Mouse (Mus musculus) retina, postnatal 1 day (tissue): ENCODE measurements around the gene Cxcr3.

Experiments used
- DNase-seq: peaks from one replicate; pipeline ENCODE4 v3.0.0-alpha.2; 2012

Gene Cxcr3

DNA sequence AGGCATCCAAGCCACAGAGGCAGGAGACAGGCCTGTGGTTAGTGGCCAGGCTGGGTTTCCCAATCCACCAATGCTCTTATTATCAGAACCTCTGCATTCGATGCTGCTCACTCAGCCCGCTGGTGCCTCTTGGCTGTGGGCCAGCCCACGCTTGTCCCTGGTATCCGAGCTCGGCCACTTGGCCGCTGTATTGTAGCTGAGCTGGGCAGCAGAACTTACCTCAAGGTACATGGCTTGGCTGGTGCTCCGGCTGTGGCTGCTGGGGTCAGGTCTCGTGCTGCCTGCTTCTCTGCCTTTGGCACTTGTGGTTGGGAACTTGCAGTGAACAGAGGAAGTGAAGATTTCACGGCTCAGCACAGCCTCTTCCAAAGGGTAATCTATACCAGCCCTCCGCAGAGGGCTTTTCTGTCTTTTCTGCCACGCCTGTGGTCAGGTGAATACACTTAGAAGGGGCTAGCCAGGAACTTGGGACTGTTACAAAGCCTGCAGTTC, at the start of gene Cxcr3:
Gene Cxcr3, minus strand, starts transcription at position 442 of the 492 bp plus-strand sequence.
- DNase-seq: no peak

DNA sequence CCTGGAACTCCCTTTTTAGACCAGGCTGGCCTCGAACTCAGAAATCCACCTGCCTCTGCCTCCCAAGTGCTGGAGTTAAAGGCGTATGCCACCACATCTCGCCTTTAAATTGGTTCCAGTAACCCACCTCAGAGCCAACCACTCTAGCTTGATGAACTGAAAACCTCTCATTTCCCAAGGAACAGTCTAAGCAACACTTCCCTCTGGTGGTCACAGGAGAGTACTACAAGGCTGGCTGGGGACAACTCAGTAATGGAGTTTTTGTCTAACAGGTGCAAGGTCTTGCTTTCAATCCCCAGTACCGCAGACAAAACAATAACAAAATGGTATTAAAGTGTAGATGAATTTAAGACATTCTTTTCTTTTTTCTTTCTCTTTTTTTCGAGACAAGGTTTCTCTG, 38.0 kb upstream of the Cxcr3 start:
- peak; percentile 68 for DNase-seq

DNA sequence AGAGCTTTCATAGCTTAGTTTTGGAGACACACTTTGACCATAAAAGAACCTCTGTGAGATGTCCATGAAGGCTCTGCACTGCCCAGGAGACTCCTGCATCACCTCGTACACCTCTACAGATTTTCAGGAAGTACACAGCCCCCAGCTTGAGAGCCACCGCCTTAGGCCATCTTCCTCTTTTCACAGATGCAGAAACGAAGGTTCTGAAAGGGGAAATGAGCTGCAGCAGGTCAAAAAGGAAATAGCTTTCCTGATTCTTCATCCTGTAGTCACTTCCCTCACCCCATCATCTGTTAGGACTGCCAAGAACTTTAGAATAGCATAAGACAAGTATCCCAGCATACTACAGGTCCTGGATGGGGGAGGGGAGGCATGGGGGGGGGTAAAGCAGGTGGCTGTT, 36.2 kb upstream of the Cxcr3 start:
- no peak for DNase-seq

DNA sequence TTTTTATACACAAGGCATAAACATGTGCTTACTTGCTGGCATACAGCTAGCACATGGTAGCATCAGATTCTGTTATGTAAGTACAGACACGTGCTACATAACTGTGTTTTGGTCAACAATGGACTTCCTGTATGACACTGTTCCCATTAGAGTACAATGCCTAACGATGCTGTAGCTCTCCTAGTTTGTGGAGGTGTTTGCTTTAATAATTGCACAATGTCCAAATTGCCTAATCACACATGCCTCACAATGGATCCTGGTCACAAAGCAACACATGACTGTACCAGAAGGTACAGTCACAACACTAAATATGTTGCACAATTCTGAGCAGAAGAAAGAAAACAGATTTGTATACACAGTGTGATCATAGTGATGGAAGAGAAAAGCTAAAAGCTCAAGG, 35.4 kb upstream of the Cxcr3 start:
- DNase-seq: no peak

DNA sequence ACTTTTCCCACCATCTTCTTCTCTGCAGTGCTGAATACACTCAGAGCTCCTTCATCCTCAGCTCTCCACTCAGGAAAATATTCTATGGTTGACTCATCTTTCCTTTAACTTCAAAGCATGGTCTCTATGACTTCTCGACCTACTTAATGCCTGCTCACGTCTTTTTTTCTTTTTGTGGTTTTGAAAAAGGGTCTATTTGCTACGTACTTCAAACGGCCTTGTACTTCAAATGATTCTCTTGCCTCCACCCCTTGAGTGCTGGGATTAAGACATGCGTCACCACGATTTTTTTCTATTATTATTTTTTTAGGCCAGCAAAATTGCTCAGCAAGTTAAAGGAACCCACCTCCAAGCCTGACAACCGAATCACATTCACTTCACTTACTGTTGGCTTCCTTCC, 33.2 kb upstream of the Cxcr3 start:
- DNase-seq: no peak

DNA sequence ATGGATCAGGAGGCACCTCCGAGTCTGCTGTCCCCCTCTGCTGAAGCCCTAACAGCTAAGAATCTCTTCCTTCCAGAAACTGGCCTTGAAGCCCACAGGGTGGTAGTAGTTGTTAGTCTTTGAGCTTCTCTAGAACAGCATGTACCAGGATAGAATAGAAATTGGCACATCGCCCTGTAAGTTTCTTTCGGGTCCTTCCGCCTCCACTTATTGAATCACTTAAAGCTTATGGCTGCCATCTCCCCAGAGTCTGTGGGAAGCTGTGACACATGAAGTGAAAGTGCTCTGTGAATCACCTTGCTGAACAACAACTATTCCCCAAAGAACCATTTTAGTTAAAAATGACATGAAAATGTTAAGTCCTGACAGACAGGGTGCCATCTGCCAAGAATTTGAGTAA, 31.0 kb upstream of the Cxcr3 start:
- DNase-seq: no peak

DNA sequence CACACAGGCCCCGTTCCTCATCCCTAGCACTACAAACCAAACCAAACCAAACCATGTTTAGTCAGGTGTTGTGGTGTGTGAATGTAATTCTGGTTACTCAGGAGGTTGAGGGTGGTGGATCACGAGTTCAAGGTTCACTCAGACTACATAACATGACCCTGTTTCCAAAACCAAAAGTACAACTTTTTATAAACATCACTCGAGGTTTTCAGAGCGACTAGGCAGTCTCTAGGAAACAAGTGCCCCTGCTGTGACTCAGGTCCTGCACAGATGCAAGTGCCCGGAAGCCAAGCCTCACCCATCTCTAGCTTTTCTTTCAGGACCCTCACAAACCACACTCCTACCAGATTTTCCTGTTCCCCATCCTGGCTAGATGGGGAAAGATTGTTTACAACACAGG, 30.6 kb upstream of the Cxcr3 start:
- no peak for DNase-seq

DNA sequence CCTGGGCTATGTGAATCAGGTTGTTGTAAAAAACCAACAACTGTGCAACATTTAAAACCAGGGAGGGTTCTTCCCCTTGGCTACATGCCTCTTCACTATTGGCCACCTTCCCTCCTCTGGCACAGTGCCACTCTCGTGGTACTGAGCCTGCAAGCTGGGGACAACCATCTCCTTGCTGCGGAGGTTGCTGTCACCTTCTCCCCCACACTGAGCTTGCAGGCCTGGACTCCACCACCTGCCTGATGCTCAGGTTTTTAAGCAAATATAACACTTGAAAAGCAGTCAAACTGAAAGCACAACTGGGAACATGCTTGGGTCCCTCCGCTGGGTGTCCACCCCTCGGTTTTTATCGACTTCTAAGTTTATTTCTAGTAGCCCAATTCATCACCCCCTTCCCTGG, 20.4 kb upstream of the Cxcr3 start:
- no peak for DNase-seq

DNA sequence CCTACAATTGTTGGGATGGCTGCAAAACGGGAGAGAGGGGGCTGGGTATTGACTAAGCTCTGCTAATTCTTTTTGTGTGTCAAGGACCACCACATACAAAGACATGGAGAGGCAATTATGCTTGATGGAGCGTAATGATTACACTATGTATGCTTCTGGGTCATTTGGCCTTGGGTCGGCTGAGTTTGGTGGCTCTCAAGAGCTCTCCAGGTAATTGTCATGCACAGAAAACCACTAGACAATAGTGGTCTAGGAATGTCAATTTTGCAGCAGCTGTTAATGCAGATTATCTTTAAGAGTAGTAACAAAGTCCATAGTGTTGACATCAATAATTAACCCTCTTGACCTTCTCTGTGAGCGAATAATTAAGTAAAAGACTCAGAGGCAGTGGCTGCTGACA, 16.1 kb upstream of the Cxcr3 start:
- DNase-seq: peak; percentile 55

DNA sequence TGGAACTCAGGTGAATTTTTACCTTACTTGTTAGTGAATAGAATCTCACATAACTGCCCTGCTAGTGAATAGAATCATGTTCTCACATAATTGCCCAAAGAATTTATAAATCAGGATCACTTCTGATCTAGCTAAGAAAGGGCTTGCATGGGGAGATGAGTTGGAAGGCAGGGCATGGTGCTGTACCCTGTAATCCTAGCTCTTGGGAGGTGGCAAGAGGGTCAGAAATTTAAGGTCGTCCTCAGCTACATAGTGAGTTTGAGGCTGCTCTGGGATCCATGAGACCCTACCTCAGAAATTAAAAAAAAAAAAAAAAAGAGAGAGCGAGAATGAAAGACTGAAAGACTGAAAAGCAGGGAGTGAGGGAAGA, 7.0 kb upstream of the Cxcr3 start:
- no peak for DNase-seq

DNA sequence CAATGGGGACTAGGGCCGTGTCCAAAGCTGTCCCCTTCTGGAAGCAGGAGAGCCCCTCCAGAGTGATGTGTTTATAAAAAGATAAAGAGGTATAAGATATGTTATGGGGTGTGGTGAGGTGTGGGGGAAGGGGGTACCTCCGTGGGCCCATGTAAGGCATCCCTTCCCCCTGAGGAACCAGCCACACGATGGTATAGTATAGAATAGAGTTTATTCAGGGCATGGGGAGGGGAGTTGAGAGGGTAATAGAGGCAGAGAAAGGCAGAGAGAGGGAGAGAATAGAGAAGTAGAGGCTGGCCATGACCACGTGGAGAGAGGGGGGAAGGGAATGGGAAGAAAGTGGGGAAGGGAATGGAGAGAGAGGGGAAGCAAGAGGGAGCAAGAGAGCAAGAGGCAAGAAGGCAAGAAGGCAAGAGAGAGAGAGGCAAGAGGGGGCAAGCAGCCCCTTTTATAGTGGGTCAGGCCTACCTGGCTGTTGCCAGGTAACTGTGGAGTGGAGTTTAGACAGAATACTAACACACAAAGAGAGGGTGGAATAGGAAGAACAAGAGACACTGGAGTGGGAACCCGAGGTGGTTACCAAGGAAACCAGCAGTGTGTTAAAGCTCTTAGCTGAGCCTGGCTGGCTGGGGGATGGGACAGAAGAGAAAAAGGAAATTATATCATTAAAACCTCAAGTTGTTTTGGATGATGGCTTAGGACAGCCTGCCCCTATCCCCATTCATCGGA, 6.4 kb upstream of the Cxcr3 start:
- DNase-seq: peak; percentile 15

DNA sequence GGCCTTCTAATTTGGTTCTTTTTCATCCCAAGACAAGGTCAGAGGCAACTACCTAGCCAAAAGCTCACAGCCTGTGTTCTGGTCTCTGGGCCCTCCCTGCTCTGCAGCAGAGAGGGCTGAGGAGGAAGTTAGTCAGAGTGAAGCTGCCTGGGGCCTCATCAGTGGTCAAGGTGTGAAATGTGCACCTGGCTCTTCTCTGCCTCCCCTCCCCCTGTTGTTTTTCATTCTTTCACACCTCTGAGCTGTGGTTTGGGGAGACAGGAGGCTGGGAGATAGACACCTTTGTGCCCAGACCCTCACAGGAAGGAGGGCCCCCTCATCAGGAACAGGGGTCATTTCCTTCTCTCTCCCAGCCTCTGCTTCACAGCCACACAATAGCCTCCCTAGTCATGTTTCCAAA, 3.1 kb upstream of the Cxcr3 start:
- no peak for DNase-seq

DNA sequence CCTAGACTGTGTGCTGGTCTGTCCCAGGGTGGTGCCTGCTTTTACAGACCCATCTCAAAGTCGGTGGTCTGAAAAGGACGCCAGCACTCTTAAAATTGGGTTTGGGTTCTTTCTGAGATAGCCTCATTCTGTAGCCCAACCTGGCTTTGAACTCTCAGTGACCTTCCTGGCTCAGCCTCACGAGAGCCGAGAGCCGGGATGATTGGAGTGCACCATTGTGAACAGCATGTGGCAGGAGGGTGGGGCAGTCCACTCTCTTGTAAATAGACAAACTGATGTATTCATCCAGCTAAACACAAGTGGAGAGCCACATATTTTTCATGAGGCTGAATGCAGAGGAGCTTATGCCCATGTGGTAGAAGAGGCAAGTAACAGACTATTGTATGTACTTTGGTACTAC, 912 bp upstream of the Cxcr3 start:
- DNase-seq: no peak

DNA sequence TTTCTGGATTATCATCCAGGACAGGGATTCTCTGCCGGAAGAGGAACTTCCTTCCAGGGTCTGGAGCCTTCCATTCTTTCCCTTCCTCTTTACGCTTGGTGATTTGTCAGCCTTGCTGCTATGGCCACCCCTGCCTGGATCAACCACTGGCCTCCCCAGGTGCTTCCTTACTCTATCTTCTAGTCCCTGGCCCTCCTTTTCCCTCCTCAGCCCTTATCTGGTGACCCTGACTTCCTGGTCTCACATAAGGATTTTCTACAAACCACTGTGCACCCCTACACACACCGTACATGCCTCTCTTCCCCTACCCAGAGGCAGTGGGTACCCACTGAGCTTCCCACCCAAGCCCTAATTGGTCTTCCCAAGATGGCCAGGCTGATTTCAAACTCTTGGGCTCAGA, 781 bp downstream of the Cxcr3 start:
- DNase-seq: no peak

DNA sequence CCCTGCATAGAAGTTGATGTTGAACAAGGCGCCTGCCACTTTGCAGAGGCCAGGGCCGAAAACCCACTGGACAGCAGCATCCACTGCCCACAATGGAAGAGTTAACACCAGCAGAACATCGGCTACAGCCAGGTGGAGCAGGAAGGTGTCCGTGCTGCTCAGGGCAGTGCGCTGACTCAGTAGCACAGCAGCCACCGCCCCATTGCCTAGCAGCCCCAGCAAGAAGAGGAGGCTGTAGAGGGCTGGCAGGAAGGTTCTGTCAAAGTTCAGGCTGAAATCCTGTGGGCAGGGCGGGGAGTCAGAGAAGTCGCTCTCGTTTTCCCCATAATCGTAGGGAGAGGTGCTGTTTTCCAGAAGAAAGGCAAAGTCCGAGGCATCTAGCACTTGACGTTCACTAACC, 1.4 kb downstream of the Cxcr3 start:
- no peak for DNase-seq

DNA sequence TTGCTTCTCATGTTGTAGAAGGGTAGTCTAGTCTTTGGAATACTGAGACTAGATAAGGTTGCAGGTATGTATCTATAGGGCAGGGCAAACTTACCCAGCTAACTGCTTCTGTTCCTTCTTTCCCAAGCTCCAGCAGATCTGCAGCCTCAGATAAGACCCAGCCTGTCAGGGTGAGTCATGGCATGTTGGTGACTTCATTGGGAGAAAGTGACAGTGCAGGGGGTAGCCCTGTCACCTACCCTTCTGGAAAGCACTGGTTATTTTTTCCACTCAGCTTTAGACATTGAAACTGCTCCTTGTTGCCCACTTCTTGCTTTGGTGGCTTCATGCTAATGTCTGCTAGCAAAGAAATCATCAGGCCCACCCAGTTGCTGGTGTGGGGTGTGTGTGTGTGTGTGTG, 4.1 kb downstream of the Cxcr3 start:
- DNase-seq: no peak

DNA sequence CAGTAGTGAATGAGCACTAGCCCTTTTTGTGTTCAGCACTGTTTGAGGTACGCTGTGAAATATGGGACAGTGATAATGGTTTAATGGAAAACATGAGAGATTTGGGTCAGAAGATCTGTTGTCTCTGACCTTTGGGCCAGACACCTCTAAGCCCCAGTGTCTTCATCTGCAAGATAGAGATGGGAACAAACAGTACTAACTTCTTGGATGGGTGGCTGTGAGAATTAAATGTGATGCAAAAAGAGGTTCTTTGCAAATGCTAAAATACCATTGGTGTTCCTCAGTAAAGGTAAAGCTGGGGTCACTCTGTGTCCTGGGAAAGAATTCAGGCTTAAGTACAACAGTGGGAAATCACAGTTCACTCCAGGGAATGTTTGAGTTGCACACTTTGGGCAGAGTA, 13.7 kb downstream of the Cxcr3 start:
- DNase-seq: no peak

DNA sequence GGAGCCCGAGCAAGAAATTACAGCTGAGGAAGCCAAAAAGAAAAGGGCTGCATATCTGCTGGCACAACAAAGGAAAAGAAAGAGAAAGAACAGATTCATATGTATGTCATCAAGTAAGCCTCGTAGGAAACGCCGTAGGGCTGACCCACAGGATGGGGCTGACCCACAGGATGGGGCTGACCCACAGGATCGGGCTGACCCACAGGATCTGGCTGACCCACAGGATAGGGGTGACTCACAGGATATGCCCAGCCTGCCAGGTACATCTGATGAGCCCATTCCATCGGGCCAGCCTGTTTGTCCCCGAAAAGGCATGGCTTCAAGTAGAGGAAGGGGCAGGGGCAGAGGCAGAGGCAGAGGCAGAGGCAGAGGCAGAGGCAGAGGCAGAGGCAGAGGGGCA, 29.0 kb downstream of the Cxcr3 start:
- DNase-seq: no peak

DNA sequence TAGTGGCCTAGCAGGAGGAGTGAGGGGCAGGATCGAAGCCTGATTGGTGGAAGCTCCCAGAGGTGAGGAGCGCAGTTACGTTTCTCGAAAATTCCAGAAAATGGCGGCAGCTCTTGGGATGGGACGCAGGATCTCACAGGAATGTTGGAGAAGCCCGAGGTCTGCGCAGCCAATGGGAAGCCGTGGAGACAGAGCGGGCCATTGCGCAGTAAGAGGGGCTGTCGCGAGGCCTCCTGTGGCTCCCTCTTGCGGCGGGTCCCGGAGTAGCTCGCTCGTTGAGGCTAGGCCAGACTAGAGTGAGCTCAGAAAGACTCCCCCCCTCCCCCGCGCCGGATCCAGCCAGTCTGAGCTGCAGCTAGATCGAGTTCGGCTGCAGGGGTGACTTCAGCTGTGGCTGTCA, 35.8 kb downstream of the Cxcr3 start:
- no peak for DNase-seq

DNA sequence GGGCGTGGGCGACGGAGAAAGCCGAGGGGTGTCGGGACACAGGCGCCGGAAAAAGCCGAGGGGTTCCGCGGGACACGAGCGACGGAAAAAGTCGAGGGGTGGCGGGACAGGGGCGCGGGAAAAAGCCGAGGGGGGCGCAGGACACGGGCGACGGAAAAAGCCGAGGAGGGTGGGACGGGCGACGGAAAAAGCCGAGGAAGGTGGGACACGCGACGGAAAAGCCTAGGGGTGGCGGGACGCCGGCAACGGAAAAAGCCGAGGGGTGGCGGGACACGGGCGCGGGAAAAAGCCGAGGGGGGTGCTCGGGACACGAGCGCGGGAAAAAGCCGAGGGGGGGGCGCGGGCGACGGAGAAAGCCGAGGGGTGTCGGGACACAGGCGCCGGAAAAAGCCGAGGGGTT, 36.5 kb downstream of the Cxcr3 start:
- no peak for DNase-seq

DNA sequence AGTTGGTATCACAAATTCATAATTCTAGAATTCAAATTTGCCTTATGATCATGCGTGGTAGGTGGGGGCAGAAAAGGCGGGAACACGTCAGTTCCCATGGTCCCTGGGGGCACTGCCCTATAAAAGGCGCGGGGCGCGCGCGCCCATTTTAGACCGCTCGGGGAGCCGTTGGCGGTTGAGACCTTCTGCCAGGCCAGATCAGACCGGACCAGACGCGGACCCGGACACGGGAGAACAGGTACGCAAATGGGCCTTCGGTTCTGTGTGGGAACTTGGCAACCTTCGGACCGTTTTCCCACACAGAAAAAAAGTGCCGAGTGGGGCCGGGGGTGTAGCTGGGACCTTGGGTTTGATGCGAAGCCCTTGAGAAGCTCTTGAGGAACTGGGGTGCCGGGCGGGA, 38.4 kb downstream of the Cxcr3 start:
- DNase-seq: no peak
